Mouse (Mus musculus): ENCODE results near the gene Lyzl4.
A peak's percentile ranks its signal among the peaks of the same experiment; 100 is the strongest.

Lyzl4 gene

GRCm38 (mm10) chr9:121642001-121642400 lies at the start of gene Lyzl4:
Gene Lyzl4 (minus strand): TSS chr9:121642096.
- peak; percentile 89 for DNase-seq

- DNase-seq: no peak
Observed at GRCm38 (mm10) chr9:121690734-121691133, 48.8 kb upstream of the Lyzl4 start.

DNA sequence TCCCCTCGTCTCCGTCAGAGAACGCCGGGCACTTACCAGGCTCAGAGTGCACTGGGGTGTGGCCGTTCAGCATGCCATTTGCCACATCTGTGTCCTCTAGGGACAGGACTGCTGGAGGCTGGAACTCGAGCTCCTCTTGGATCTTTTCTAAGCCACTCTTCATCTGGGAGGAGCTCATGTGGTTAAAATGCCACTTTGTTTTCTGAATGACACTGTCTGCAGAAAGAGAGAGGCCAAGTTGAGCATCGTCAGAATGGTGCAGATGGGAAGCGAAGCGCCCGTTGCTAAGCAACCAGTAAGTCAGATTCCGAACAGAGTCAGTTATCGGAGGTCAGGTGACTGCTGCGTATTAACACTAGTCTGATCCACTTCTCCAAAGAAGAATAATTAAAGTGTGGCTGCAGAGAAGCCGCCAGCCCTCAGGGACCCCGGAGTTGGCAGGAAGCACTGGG lies 48.3 kb upstream of the Lyzl4 start:
- DNase-seq: no peak

DNA sequence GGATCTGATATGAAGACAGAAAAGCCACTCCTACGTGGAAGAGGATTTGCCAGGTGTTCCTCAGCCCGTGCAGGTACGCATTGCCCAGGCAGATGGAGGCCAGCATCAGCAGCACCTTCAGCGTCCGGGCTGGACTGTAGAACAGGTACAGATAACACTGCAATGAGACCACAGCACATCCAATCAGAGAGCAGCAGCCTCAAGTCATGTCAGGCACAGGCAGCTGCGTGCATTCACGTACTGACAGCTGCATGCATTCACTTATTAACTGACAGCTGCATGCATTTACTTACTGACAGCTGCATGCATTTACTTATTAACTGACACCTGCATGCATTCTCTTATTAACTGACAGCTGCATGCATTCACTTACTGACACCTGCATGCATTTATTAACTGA lies 42.8 kb upstream of the Lyzl4 start:
- no peak for DNase-seq

DNA sequence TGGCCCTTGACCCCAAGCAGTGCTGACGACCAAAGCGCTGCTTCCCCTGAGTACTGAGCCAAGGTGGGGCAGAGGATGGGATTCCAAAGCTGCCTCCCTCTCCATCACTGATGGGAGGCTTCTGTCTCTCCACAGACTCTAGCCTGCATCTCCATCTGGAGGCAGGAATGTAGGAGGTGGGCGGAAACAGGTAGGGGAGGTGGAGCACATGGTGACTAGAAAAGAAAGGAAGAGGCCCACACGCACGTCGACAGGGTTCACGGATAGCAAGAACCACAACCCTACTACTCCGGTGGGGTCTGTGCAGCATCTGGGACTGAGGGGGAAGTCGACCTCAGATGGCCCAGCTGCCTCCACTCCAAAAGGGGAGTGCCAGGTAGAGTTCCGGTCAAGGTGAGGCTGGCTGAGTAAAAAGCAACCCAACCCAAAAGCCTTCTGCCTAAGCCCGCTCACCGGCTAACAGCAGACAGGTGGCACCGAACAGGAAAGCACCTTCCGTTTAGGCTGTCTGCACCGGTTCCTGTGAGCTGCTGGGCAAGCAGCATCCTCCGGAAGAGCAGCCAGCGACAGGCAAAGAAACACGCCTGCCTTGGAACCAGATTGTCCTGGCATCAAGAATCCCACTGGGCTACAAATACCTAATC lies 40.3 kb upstream of the Lyzl4 start:
- DNase-seq: no peak

GRCm38 (mm10) chr9:121681191-121681590 lies 39.3 kb upstream of the Lyzl4 start:
- no peak for DNase-seq

GRCm38 (mm10) chr9:121679549-121679948 lies 37.7 kb upstream of the Lyzl4 start:
- DNase-seq: peak; percentile 81

DNA sequence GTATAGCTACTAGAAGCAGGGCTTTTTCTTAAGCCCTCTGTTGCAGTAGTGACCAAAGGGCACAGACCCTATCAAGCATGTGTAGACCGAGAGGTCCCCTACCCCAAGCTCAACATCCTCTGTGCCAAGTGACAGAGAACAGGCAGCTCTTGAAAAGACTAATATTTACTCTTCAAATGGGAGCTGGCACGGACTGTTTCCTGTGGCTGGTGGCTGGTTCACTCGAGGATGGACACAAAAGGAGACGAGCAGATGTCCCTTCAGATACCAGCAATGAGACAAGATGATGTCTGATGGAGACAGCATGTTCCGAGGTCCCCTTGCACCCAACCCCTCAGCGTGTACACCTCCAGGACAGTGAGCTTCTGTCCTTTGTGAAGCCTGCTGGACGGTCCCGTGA lies 35.6 kb upstream of the Lyzl4 start:
- DNase-seq: no peak

DNA sequence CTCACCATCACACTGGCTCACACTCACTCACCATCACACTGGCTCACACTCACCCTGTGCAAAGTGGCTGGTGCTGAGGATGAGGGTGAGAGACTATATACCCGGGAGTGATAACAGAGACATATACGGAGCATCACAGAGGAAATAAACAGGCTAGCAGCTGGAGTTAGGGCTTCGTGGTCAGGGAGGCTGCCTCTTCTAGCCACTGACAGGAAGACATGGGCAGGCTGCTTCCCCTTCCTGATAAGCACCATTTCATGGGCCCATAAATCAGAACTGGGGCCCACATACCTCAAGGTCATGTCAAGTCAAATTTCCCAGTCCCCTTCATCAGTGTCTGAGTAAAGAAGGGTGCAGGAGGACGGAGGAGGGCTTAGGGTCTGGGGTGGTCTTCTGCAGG lies 35.2 kb upstream of the Lyzl4 start:
- no peak for DNase-seq

- DNase-seq: no peak
Observed at GRCm38 (mm10) chr9:121675556-121675955, 33.7 kb upstream of the Lyzl4 start.

DNA sequence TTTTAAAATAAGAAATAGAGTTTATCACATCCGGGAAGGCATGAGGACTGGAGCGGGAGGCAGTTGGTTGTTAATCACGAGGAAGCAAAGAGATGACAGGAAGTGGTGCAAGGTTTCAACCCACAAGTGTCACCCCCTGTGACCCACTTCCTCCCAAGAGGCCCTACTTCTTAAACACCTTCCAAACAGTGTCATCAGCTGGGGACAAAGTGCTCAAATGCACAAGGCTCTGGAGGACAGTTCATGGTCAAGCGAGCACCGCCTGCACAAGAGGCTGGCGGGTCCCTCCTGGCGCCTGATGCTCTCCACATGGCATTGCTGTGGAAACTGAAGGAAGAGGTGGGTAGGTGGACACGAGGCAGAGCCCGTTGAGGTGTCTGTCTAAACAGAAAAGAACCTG lies 33.1 kb upstream of the Lyzl4 start:
- DNase-seq: no peak

GRCm38 (mm10) chr9:121673716-121674115 lies 31.8 kb upstream of the Lyzl4 start:
- DNase-seq: no peak

GRCm38 (mm10) chr9:121672311-121672710 lies 30.4 kb upstream of the Lyzl4 start:
- DNase-seq: no peak

DNA sequence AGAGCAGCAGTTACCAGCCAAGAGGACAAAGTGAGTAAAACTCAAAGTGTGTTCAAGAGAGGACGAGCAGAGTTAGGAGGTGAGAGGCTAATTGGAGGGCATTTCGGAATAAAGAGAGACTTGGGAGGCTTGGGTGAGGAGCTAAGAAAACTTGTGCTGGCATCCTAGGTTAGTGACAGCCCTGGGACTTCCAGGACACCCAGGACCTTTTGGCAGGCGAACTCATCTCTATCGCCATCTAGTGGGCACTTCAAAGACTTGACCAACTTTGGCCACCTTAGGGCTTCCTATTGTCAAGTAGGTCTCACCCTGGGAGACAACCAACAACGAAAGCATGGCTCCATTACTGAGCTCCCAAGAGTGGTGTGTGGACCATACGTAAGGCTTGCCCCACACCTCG lies 29.4 kb upstream of the Lyzl4 start:
- peak; percentile 77 for DNase-seq

GRCm38 (mm10) chr9:121669348-121669791 lies 27.5 kb upstream of the Lyzl4 start:
- peak; percentile 90 for DNase-seq

GRCm38 (mm10) chr9:121667822-121668221 lies 25.9 kb upstream of the Lyzl4 start:
- no peak for DNase-seq

GRCm38 (mm10) chr9:121666957-121667630 lies 25.2 kb upstream of the Lyzl4 start:
- DNase-seq: no peak

GRCm38 (mm10) chr9:121664104-121664503 lies 22.2 kb upstream of the Lyzl4 start:
- no peak for DNase-seq

DNA sequence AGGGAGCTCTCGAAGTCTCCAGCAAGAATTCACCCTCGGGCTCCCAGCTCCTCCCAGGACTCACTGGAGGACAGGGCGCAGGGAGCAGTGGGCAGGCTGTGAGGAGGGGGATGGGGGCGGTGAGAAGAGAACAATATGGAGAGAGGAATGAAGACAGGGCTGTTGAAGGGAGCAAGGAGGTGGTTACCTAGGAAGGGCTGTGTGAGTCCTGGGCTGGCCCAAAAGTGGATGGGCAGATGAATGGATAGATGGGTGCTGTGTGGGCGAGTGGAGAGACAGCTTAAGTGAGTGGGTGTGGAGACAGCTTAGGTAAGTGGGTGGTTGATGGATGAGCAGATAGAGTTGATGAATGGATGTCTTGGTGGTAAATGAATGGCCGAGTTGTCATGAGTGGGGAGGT lies 21.6 kb upstream of the Lyzl4 start:
- no peak for DNase-seq

GRCm38 (mm10) chr9:121659791-121660190 lies 17.9 kb upstream of the Lyzl4 start:
- DNase-seq: no peak

- no peak for DNase-seq
Observed at GRCm38 (mm10) chr9:121658248-121658647, 16.4 kb upstream of the Lyzl4 start.

DNA sequence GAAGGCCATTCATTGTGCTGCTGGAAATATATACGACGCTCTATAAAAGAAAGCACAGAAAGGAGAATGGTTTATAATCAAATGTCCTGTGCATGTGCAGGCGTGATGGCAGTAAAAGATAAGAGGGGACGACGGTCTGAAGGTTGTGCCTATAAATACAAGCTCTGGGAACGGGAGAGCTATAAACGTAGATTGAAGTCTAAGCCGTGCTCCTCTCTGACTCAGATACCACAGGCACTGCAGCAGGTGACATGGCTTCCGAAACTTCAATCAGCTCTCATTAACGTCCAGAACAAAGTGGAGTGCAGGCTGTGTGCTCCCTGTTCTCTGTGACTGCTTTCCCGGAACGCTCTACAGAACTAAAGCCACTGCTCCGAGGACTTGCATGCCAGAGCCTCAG lies 15.2 kb upstream of the Lyzl4 start:
- no peak for DNase-seq

GRCm38 (mm10) chr9:121656322-121656721 lies 14.4 kb upstream of the Lyzl4 start:
- DNase-seq: no peak

- no peak for DNase-seq
Observed at GRCm38 (mm10) chr9:121653668-121654067, 11.8 kb upstream of the Lyzl4 start.

DNA sequence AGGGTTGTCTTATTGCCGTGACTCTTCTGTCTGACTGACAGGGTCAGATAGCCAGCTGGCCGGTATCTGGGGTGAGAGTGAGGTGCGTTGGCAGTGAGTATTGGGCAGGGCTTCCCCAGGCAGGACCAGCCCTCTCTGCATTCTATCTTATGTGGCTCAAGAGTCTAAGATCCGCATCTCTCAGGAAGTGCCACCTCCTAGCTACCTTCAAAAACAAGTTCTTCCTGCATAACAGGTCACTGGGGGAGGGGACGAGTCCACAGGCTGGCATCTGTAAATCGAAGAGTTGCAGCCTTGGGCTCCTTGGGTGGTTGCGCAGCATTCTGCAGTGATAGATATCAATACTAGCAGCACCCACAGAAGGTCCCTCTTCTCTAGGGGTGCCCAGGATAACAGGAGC lies 5.1 kb upstream of the Lyzl4 start:
- no peak for DNase-seq
